Mouse (Mus musculus) heart, adult 2 months (tissue): ENCODE measurements around the gene Eef1e1. TPM values are rescaled to one million over a fixed set of nuclear protein-coding genes. Genes with fewer than 3 reads are reported as not detected.

Experiments used
- DNase-seq, 2 experiments: peaks; one replicate each; pipeline ENCODE4 v3.0.0; 2021
- H3K27ac ChIP-seq: fragments of 200-600 bp; 2 replicates; pipeline ENCODE4 v1.8.1; 2022
- H3K27me3 ChIP-seq: fragments of 200-500 bp; 2 replicates; pipeline ENCODE4 v1.6.1; 2012; ENCODE audit warnings: mild to moderate bottlenecking, low read length, inconsistent platforms, mixed read lengths; ENCODE audit not compliant: control insufficient read depth, insufficient read depth
- H3K36me3 ChIP-seq: fragments of 200-500 bp; 2 replicates; pipeline ENCODE4 v1.6.1; 2012; ENCODE audit warnings: low read length, inconsistent platforms; ENCODE audit not compliant: control insufficient read depth, insufficient read depth
- H3K4me1 ChIP-seq: fragments of 200-500 bp; 2 replicates; pipeline ENCODE4 v1.6.1; 2011; ENCODE audit warnings: low read length; ENCODE audit not compliant: control insufficient read depth, insufficient read depth
- H3K4me3 ChIP-seq: fragments of 200-600 bp; 2 replicates; pipeline ENCODE4 v1.8.1; 2022
- H3K79me2 ChIP-seq: fragments of 200-500 bp; replicated peaks from 2 replicates; pipeline ENCODE4 v1.6.1; 2012; ENCODE audit warnings: mild to moderate bottlenecking, inconsistent platforms, low read length, moderate library complexity, mixed read lengths; ENCODE audit not compliant: control insufficient read depth, insufficient read depth
- H3K9ac ChIP-seq: fragments of 200-500 bp; 2 replicates; pipeline ENCODE4 v1.6.1; 2012; ENCODE audit warnings: low read depth, mild to moderate bottlenecking, control low read depth, inconsistent platforms, low read length, mixed read lengths
- CTCF ChIP-seq: fragments of 200-600 bp; IDR thresholded peaks from 2 replicates; pipeline ENCODE4 v1.8.1; 2022; ENCODE audit warnings: antibody characterized with exemption, mild to moderate bottlenecking, moderate library complexity
- EP300 ChIP-seq: fragments of 200-500 bp; IDR thresholded peaks from 2 replicates; pipeline ENCODE4 v1.6.1; 2011; ENCODE audit warnings: low read depth, low read length, control low read depth; ENCODE audit not compliant: insufficient read depth
- POLR2A ChIP-seq: fragments of 200-500 bp; IDR thresholded peaks from 2 replicates; pipeline ENCODE4 v1.6.1; 2011; ENCODE audit warnings: mild to moderate bottlenecking, low read depth, low read length, control low read depth; ENCODE audit not compliant: insufficient read depth
- WGBS: fragments of 180-500 bp; shearing (Covaris S2); methylation state at CpG from one replicate; pipeline ENCODE4 v1.1.7; 2018; 5-methylcytosine and 5-hydroxymethylcytosine counted together
- intact Hi-C: fragments of 180-260 bp; cut with DNase I; formaldehyde crosslinking; loops from one replicate; pipeline ENCODE4 v1.15.1; 2025
- polyA plus RNA-seq: library from polyadenylated mRNA; depleted of rRNA; stranded (reverse); fragments of >200 nt; gene quantifications from 2 replicates; pipeline ENCODE4 v1.2.3, GENCODE M21; 2012; rRNA removed
- total RNA-seq, 2 experiments: library from RNA; stranded (reverse); gene quantifications; 2 replicates each; pipeline ENCODE4 v1.2.3; 2021

Gene Eef1e1
- total and polyA plus RNA-seq, 3 experiments: 3.9 to 11.6 (median 11.0) TPM

DNA sequence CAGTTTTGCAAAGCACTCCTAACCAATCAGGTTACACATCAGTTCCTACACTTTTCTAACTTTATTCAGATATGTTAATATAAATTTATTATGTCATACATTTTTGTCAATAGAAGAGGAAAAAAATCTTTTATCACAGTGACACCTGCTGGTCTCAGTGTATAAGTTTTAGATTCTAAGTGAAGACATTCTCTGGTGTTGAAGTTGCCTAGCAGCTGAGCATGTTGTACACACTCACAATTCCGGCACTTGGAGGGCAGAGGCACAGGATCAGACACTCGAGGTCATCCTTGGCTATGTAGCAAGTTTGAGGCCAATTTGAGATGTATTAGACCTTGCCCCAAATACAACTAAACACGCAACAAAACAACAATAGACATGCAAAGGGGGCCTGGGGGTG lies 61.8 kb downstream of the Eef1e1 start:
- Histone ChIP-seq H3K9ac (no peak overlapping the region), H3K27ac (no peak overlapping the region), H3K27me3 (no peaks in the 10 kb centered on the region), H3K79me2 (no peaks in the 10 kb centered on the region), H3K4me1 (peaks cover 4% of the 10 kb centered on the region), H3K4me3 (no peak overlapping the region), H3K36me3 (peaks cover 5% of the 10 kb centered on the region; the same call in 1 of the 2 replicates)
- intact Hi-C loops: loop anchor here (5.0 kb wide), 1 partner anchor 255 kb away; no protein-coding TSS in a partner anchor
- TF ChIP-seq POLR2A (no peak), CTCF (peak; percentile 69), EP300 (no peak)
- 41% methylated on average over 3 of the region's 3 CpGs for WGBS
- no peak for DNase-seq

DNA sequence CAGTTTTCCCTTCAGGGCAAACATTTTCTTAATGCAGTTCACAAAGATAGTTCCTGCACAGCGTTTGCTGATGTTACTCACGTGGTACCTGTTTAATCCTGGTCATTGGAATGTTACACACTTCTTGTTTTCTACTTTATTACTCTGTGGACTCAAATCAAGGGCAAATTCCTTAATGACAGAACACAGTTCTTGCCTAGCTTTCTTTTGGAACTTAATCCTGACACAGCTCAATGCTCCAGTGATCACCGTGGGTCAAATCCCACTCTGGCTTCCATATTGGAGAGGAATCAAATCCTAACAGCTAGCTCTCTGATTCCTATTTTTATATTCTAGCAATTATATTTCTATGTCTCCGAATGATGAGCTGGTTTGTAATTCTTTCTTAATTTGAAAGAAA lies 62.4 kb downstream of the Eef1e1 start:
- no peak overlapping the region for H3K9ac ChIP-seq
- intact Hi-C loops: loop anchor here (5.0 kb wide), 1 partner anchor 254 kb away; no protein-coding TSS in a partner anchor
- H3K4me3 ChIP-seq: no peak overlapping the region
- H3K4me1 ChIP-seq: peaks cover 4% of the 10 kb centered on the region
- DNase-seq: no peak
- peaks cover 5% of the 10 kb centered on the region; the same call in 1 of the 2 replicates for H3K36me3 ChIP-seq
- TF ChIP-seq CTCF: no peak
- TF ChIP-seq EP300: no peak
- no peaks in the 10 kb centered on the region for H3K27me3 ChIP-seq
- no peaks in the 10 kb centered on the region for H3K79me2 ChIP-seq
- no peak overlapping the region for H3K27ac ChIP-seq
- 83% methylated on average over 4 of the region's 4 CpGs for WGBS

Other genes with a start within 250 kb of the Eef1e1 start
- gene Txndc5, start 130.2 kb downstream of the Eef1e1 start, total RNA-seq: 10 to 100 TPM; 29.7 to 34.7 TPM
- gene Txndc5, start 130.2 kb downstream of the Eef1e1 start, polyA plus RNA-seq: 39.5 and 43.0 TPM in 2 replicates
- gene Bloc1s5, start 23.9 kb downstream of the Eef1e1 start, total RNA-seq: 10 to 100 TPM; 10.5 to 12.0 TPM
- gene Bloc1s5, start 23.9 kb downstream of the Eef1e1 start, polyA plus RNA-seq: 5.2 and 7.9 TPM in 2 replicates